Mouse (Mus musculus): Measurements from ENCODE around the gene Frmd8.

- peak; percentile 64 for TF ChIP-seq POLR2A (IDR thresholded peaks at IDR 0.05; ENCODE audit: control insufficient read depth, low read depth, low read length)
- TF ChIP-seq CTCF (IDR thresholded peaks at IDR 0.05; ENCODE audit: control insufficient read depth, insufficient read depth, insufficient replicate concordance, low read depth, low read length), result no peak
Measured at GRCm38 (mm10) chr19:5894002-5894678, 19.1 kb upstream of the Frmd8 start, which contains the start of gene Tigd3.

Measured in testis, adult 2 months (tissue).